Mouse (Mus musculus) liver, postnatal 0 days (tissue): ENCODE results near the gene Gm45837.

Source experiments
- CTCF ChIP-seq: sonication (generic); IDR thresholded peaks from 2 replicates; pipeline ENCODE4 v1.5.1; 2016; ENCODE audit warnings: antibody characterized with exemption, low read depth
- EP300 ChIP-seq: IDR thresholded peaks from 2 replicates; pipeline ENCODE4 v1.6.1; 2016; ENCODE audit warnings: antibody characterized with exemption, low read depth, mild to moderate bottlenecking

DNA sequence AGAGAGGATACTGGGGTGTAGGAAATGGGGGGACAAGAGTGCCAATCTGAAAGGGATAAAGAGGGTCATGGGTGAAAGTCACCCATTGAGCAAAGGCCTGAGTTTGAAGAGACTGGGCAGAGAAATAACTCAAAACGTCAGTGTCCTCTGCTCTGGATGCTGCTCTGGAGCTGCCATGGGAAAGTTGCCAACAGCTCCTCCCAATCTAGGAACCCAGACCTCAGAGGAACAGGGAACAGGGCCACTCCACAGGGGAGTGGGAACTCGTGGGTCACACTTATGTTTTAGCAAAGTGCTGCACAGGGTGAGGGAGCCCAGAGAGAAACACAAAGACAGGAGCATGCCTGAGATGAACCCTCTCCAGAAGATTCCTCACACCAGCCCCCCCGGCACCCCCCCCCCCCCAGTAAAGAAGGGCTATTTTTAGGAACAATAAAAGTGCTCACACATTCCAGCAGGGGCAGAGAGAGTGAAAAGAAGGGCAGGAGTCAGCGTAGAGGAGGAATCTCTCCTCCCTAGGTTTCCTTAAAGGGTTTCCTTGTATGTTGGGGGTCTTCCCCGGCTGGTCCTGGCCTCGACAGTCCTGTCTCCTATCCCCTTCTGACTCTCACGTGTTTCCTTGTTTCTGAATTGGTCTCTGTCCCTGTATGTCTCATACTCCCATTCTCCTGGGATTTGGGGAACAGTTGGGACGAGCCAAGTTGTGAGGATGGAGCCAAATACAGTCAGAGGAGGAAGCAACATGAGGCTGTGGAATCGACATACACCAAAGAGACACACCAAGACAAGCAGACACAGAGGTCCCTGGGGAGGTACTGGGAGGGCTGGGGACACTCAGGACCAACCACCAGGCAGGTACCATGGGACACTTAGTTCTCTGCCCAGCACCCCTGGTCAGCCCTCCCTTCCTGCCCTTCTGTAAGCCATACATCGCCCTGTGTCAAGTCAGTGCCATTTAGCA, 62.2 kb downstream of the Gm45837 start:
- TF ChIP-seq CTCF: no peak
- TF ChIP-seq EP300: no peak
